Mouse (Mus musculus): ENCODE measurements around the gene Git2.

DNA sequence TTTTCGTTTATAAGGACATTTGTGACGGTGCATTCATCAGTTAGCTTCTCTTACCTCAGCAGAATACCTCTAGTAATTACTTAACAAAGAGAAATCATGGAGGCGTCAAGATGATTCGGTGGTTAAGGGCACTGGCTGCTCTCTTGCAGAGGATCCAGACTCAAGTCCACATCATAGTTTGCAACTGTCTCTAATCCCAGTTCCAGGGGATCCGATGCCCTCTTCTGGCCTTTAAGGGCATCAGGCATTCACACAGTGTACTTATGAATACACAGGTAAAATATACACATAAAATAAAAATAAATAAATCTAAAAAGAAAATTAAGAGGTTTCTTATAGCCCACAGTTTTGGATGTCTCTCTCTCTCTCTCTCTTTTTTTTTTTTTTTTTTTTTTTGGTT is 79.5 kb downstream of the Git2 start:
- no peak for TF ChIP-seq CTCF (conservative IDR thresholded peaks at IDR 0.05; ENCODE audit: low read length)
- TF ChIP-seq POU5F1 (IDR thresholded peaks at IDR 0.05; ENCODE audit: borderline replicate concordance, low read length) = no peak
- TF ChIP-seq NANOG (IDR thresholded peaks at IDR 0.05; ENCODE audit: borderline replicate concordance, low read length) = no peak
